Mouse (Mus musculus) myocyte (in vitro differentiated cells): ENCODE results near the gene Inha. TPM values are rescaled to one million over a fixed set of nuclear protein-coding genes. Genes with fewer than 3 reads are reported as not detected.

Experiments
- H3K27me3 ChIP-seq: one replicate; pipeline ENCODE4 v1.6.1; 2011; ENCODE audit not compliant: control insufficient read depth, insufficient read depth, insufficient read length
- H3K36me3 ChIP-seq: one replicate; pipeline ENCODE4 v1.6.1; 2011; ENCODE audit not compliant: control insufficient read depth, insufficient read depth
- H3K4me2 ChIP-seq: one replicate; pipeline ENCODE4 v1.6.1; 2011; ENCODE audit warnings: low read depth, control low read depth
- H3K4me3 ChIP-seq: one replicate; pipeline ENCODE4 v1.5.1; 2011; ENCODE audit warnings: mild to moderate bottlenecking, control low read depth, moderate library complexity
- H3K79me2 ChIP-seq: one replicate; pipeline ENCODE4 v1.6.1; 2011; ENCODE audit not compliant: control insufficient read depth, insufficient read depth
- H3ac ChIP-seq: one replicate; pipeline ENCODE4 v1.6.1; 2011; ENCODE audit not compliant: control insufficient read depth, insufficient read length
- CEBPB ChIP-seq: IDR thresholded peaks from 2 replicates; pipeline ENCODE4 v1.6.1; 2011; ENCODE audit warnings: mild to moderate bottlenecking, moderate library complexity; ENCODE audit not compliant: poor library complexity, insufficient read depth, severe bottlenecking
- E2F4 ChIP-seq: IDR thresholded peaks from one replicate; pipeline ENCODE4 v1.6.1; 2011; ENCODE audit warnings: mild to moderate bottlenecking, control low read depth, moderate library complexity; ENCODE audit not compliant: insufficient read depth
- MAX ChIP-seq: IDR thresholded peaks from one replicate; pipeline ENCODE4 v1.6.1; 2011; ENCODE audit warnings: low read depth, mild to moderate bottlenecking, control low read depth
- MYOD1 ChIP-seq, 3 experiments: IDR thresholded peaks; one replicate each; pipeline ENCODE4 v1.6.1; 2011; ENCODE audit warnings: control low read depth in 2 of 3, low read depth in 2 of 3, mild to moderate bottlenecking in 2 of 3, moderate library complexity in 1 of 3; ENCODE audit not compliant: insufficient read length in 2 of 3, control insufficient read depth in 1 of 3
- MYOG ChIP-seq, 3 experiments: IDR thresholded peaks; one replicate each; pipeline ENCODE4 v1.6.1; 2011; ENCODE audit warnings: control low read depth in 2 of 3, low read depth in 2 of 3, mild to moderate bottlenecking in 2 of 3; ENCODE audit not compliant: insufficient read length in 2 of 3, control insufficient read depth in 1 of 3, insufficient read depth in 1 of 3
- POLR2A ChIP-seq: IDR thresholded peaks from one replicate; pipeline ENCODE4 v1.6.1; 2011; ENCODE audit warnings: low read depth, mild to moderate bottlenecking, control low read depth, moderate library complexity; ENCODE audit not compliant: insufficient read length
- POLR2AphosphoS2 ChIP-seq: IDR thresholded peaks from one replicate; pipeline ENCODE4 v1.6.1; 2011; ENCODE audit warnings: low read depth, control low read depth; ENCODE audit not compliant: insufficient read length
- REST ChIP-seq: IDR thresholded peaks from one replicate; pipeline ENCODE4 v1.6.1; 2011; ENCODE audit warnings: mild to moderate bottlenecking, control low read depth, moderate library complexity; ENCODE audit not compliant: insufficient read depth, insufficient read length
- SRF ChIP-seq: IDR thresholded peaks from one replicate; pipeline ENCODE4 v1.6.1; 2011; ENCODE audit warnings: low read depth; ENCODE audit not compliant: control insufficient read depth, insufficient read length
- TCF12 ChIP-seq: IDR thresholded peaks from one replicate; pipeline ENCODE4 v1.6.1; 2011; ENCODE audit warnings: mild to moderate bottlenecking, control low read depth; ENCODE audit not compliant: poor library complexity, insufficient read depth, severe bottlenecking
- TCF3 ChIP-seq: IDR thresholded peaks from one replicate; pipeline ENCODE4 v1.6.1; 2011; ENCODE audit warnings: low read depth, control low read depth; ENCODE audit not compliant: insufficient read length
- USF1 ChIP-seq: IDR thresholded peaks from one replicate; pipeline ENCODE4 v1.6.1; 2011; ENCODE audit warnings: low read depth, mild to moderate bottlenecking, control low read depth, moderate library complexity
- polyA plus RNA-seq: library from polyadenylated mRNA; unstranded; fragments of >200 nt; fragmentation: generic; extraction: Trizol; gene quantifications from one replicate; pipeline ENCODE4 v1.2.1, GENCODE M21; 2012; ENCODE audit warnings: missing spikeins

Gene Inha
- polyA plus RNA-seq, 1 experiment, result 4.7 TPM

- H3K4me3 ChIP-seq, result peak overlapping the region; percentile 5
- peak overlapping the region; percentile 44 for H3K4me2 ChIP-seq
- no peaks in the 10 kb centered on the region for H3K79me2 ChIP-seq
- H3K27me3 ChIP-seq, result no peaks in the 10 kb centered on the region
- TF ChIP-seq REST (no peak), MYOG (IDR thresholded peaks at IDR 0.05; ENCODE audit: control insufficient read depth in 1 of 3, insufficient read depth in 1 of 3, insufficient read length in 2 of 3, low read depth in 2 of 3) (peak; percentile 67 to 89 (median 70)), MYOD1 (IDR thresholded peaks at IDR 0.05; ENCODE audit: control insufficient read depth in 1 of 3, insufficient read length in 2 of 3, low read depth in 2 of 3) (peak; percentile 56 to 96 (median 79)), TCF12 (peak; percentile 52), POLR2A (peak; percentile 25), TCF3 (no peak), CEBPB (no peak), SRF (no peak), POLR2AphosphoS2 (peak; percentile 14), USF1 (peak; percentile 0)
- H3K36me3 ChIP-seq, result no peaks in the 10 kb centered on the region
- H3ac ChIP-seq, result no peak overlapping the region
Observed at GRCm38 (mm10) chr1:75532280-75533172, 25.6 kb downstream of the Inha start.

GRCm38 (mm10) chr1:75533325-75534252, 26.7 kb downstream of the Inha start:
- no peaks in the 10 kb centered on the region for H3K36me3 ChIP-seq
- H3K27me3 ChIP-seq, result no peaks in the 10 kb centered on the region
- no peaks in the 10 kb centered on the region for H3K79me2 ChIP-seq
- TF ChIP-seq USF1 (no peak), MYOG (IDR thresholded peaks at IDR 0.05; ENCODE audit: control insufficient read depth in 1 of 3, insufficient read depth in 1 of 3, insufficient read length in 2 of 3, low read depth in 2 of 3) (peak in 1 of 3 experiments; percentile 57), MYOD1 (IDR thresholded peaks at IDR 0.05; ENCODE audit: control insufficient read depth in 1 of 3, insufficient read length in 2 of 3, low read depth in 2 of 3) (peak in 2 of 3 experiments; percentile 25 to 65), TCF3 (no peak), POLR2A (peak; percentile 38)
- peak overlapping the region; percentile 5 for H3K4me3 ChIP-seq
- H3ac ChIP-seq, result no peak overlapping the region
- H3K4me2 ChIP-seq, result peak overlapping the region; percentile 44

GRCm38 (mm10) chr1:75537587-75537986, 30.7 kb downstream of the Inha start:
- Histone ChIP-seq H3K36me3 (no peaks in the 10 kb centered on the region), H3K79me2 (no peaks in the 10 kb centered on the region), H3K4me3 (no peak overlapping the region), H3ac (no peak overlapping the region), H3K4me2 (no peak overlapping the region), H3K27me3 (no peaks in the 10 kb centered on the region)
- TF ChIP-seq MAX (no peak), POLR2A (no peak), REST (no peak), SRF (no peak), POLR2AphosphoS2 (no peak), MYOG (IDR thresholded peaks at IDR 0.05; ENCODE audit: control insufficient read depth in 1 of 3, insufficient read depth in 1 of 3, insufficient read length in 2 of 3, low read depth in 2 of 3) (no peak), E2F4 (no peak), TCF12 (no peak), CEBPB (no peak), MYOD1 (IDR thresholded peaks at IDR 0.05; ENCODE audit: control insufficient read depth in 1 of 3, insufficient read length in 2 of 3, low read depth in 2 of 3) (no peak), TCF3 (no peak), USF1 (no peak)

- H3K4me3 ChIP-seq, result no peak overlapping the region
- H3ac ChIP-seq, result no peak overlapping the region
- H3K27me3 ChIP-seq, result no peaks in the 10 kb centered on the region
- H3K4me2 ChIP-seq, result peak overlapping the region; percentile 58
- no peak for TF ChIP-seq MAX
- TF ChIP-seq USF1, result peak; percentile 68
- TF ChIP-seq REST, result no peak
- peak; percentile 11 for TF ChIP-seq POLR2A
- peak in 1 of 3 experiments; percentile 65 for TF ChIP-seq MYOD1 (IDR thresholded peaks at IDR 0.05; ENCODE audit: control insufficient read depth in 1 of 3, insufficient read length in 2 of 3, low read depth in 2 of 3)
- TF ChIP-seq CEBPB, result no peak
- peak in 1 of 3 experiments; percentile 52 for TF ChIP-seq MYOG (IDR thresholded peaks at IDR 0.05; ENCODE audit: control insufficient read depth in 1 of 3, insufficient read depth in 1 of 3, insufficient read length in 2 of 3, low read depth in 2 of 3)
- no peak for TF ChIP-seq TCF12
- peak; percentile 49 for TF ChIP-seq POLR2AphosphoS2
- no peaks in the 10 kb centered on the region for H3K36me3 ChIP-seq
- H3K79me2 ChIP-seq, result no peaks in the 10 kb centered on the region
Observed at GRCm38 (mm10) chr1:75538597-75539190, 31.8 kb downstream of the Inha start.
